Mouse (Mus musculus) thymus, postnatal 14 days (tissue): ENCODE data around the gene Emilin3.
"Not testable (repeated sequence)": the region's sequence is repeated elsewhere in the genome, so short reads cannot be mapped to it uniquely, and the experiment has no call there.

ENCODE experiments used
- DNase-seq: peaks from one replicate; pipeline ENCODE4 v3.0.0; 2021

The Emilin3 gene

GRCm38 (mm10) chr2:160912231-160912671 is at the start of gene Emilin3:
Emilin3 (minus strand) TSS chr2:160912328.
- DNase-seq: no peak

GRCm38 (mm10) chr2:160960956-160961646 is 49.0 kb upstream of the Emilin3 start:
- DNase-seq: no peak

GRCm38 (mm10) chr2:160959901-160960300 is 47.8 kb upstream of the Emilin3 start:
- no peak for DNase-seq

GRCm38 (mm10) chr2:160958737-160959136 is 46.6 kb upstream of the Emilin3 start:
- no peak for DNase-seq

GRCm38 (mm10) chr2:160957801-160958200 is 45.7 kb upstream of the Emilin3 start:
- DNase-seq: not testable (repeated sequence)

- DNase-seq: not testable (repeated sequence)
Observed at GRCm38 (mm10) chr2:160957307-160957706, 45.2 kb upstream of the Emilin3 start.

GRCm38 (mm10) chr2:160955331-160955730 is 43.2 kb upstream of the Emilin3 start:
- DNase-seq: no peak

GRCm38 (mm10) chr2:160954541-160954940 is 42.4 kb upstream of the Emilin3 start:
- DNase-seq: no peak

GRCm38 (mm10) chr2:160953131-160953873 is 41.2 kb upstream of the Emilin3 start:
- no peak for DNase-seq

GRCm38 (mm10) chr2:160951595-160951994 is 39.5 kb upstream of the Emilin3 start:
- DNase-seq: no peak

GRCm38 (mm10) chr2:160942443-160942842 is 30.3 kb upstream of the Emilin3 start:
- DNase-seq: no peak

- DNase-seq: no peak
Observed at GRCm38 (mm10) chr2:160940930-160941709, 29.0 kb upstream of the Emilin3 start.

- DNase-seq: no peak
Observed at GRCm38 (mm10) chr2:160934451-160934850, 22.3 kb upstream of the Emilin3 start.

GRCm38 (mm10) chr2:160933890-160934289 is 21.8 kb upstream of the Emilin3 start:
- no peak for DNase-seq

- no peak for DNase-seq
Observed at GRCm38 (mm10) chr2:160932981-160933380, 20.9 kb upstream of the Emilin3 start.

GRCm38 (mm10) chr2:160932325-160932724 is 20.2 kb upstream of the Emilin3 start:
- DNase-seq: no peak

GRCm38 (mm10) chr2:160931378-160931777 is 19.2 kb upstream of the Emilin3 start:
- DNase-seq: no peak

GRCm38 (mm10) chr2:160925203-160925602 is 13.1 kb upstream of the Emilin3 start:
- no peak for DNase-seq

- DNase-seq: no peak
Observed at GRCm38 (mm10) chr2:160921285-160921684, 9.2 kb upstream of the Emilin3 start.

GRCm38 (mm10) chr2:160918930-160919215 is 6.7 kb upstream of the Emilin3 start:
- DNase-seq: no peak

- no peak for DNase-seq
Observed at GRCm38 (mm10) chr2:160918154-160918929, 6.2 kb upstream of the Emilin3 start.

GRCm38 (mm10) chr2:160917313-160917712 is 5.2 kb upstream of the Emilin3 start:
- DNase-seq: no peak

- DNase-seq: no peak
Observed at GRCm38 (mm10) chr2:160916714-160917113, 4.6 kb upstream of the Emilin3 start.
